Mouse (Mus musculus): ENCODE data around the gene Por.

DNA sequence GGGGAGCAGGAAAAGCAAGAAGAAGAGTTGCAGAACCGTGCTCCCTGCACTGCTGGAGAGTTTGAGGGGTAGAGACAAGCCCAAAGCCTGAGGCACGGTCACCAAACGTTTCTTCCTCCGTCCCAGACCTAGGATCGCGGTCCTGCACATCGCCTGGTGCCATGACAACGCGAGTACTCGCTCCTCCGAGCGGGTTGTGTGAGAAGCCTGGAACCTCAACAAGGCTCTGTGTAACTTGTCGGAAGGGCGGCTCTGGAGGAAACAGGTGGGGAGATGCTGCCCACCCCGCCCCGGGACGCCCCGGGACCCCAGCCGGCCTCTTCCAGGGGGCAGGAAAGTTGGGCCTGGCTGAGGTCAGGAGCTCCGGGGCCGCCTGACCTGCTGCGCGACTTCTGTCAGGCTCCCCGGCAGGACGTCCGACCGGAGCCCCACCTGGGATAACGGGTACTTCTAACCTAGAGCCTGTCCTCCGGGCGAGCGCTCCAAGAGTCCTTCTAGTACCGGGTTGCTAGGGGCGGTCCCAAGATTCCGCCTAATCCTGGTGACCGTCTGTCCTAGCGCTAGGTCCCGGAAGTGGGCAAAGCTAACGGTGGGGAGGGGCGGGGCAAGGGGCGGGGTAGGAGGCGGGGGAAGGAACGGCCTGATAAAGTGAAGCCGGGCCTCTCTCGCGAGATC, 108.1 kb downstream of the Por start, which contains the start of gene Styxl1:
- TF ChIP-seq MAFK (IDR thresholded peaks at IDR 0.05; ENCODE audit: insufficient read depth, low read depth, low read length) (no peak), ZC3H11A (IDR thresholded peaks at IDR 0.05; ENCODE audit: borderline replicate concordance, low read depth, low read length) (no peak), ZNF384 (IDR thresholded peaks at IDR 0.05; ENCODE audit: low read depth, low read length) (no peak), HCFC1 (IDR thresholded peaks at IDR 0.05; ENCODE audit: borderline replicate concordance, insufficient read depth, low read length) (no peak)
